In genomic region chr8:89858706-89859385, GRCm38 (mm10) we compare ENCODE assay signal across 26 mouse cellular contexts.
DNase-seq lines count a peak whose midpoint lies in the region; ATAC-seq lines count a peak whose summit lies in the region.
"Had no signal": no experiment of that assay in that cellular context is flagged by ENCODE, and none has a peak within 500 bp of the region (broad histone marks: within the 10 kb centered on the region; RNA-seq: fewer than 3 reads in every experiment).

No protein-coding gene starts in this region.

- H3K9me3 ChIP-seq in forebrain, embryonic 14.5 days (replicated peaks; ENCODE audit: control insufficient read depth, low read length) = no peaks in the 10 kb centered on the region
- H3K9me3 ChIP-seq in forebrain, embryonic 10.5 days = no peaks in the 10 kb centered on the region
- no peaks in the 10 kb centered on the region for H3K9me3 ChIP-seq in hindbrain, embryonic 15.5 days
- H3K9me3 ChIP-seq in hindbrain, embryonic 12.5 days (replicated peaks) = no peaks in the 10 kb centered on the region
- H3K9me3 ChIP-seq: embryonic facial prominence, embryonic 13.5 days; heart, embryonic 10.5 days; limb, embryonic 15.5 days had no signal

- WGBS in forebrain, embryonic 14.5 days = 49% methylated on average over 7 of the region's 7 CpGs
- WGBS in forebrain, embryonic 10.5 days = 83% methylated on average over 7 of the region's 7 CpGs
- 74% methylated on average over 7 of the region's 7 CpGs for WGBS in hindbrain, embryonic 15.5 days
- 83% methylated on average over 7 of the region's 7 CpGs for WGBS in hindbrain, embryonic 12.5 days

- H3K4me1 ChIP-seq in forebrain, embryonic 14.5 days (ENCODE audit: control insufficient read depth, insufficient read depth, low read length) = peaks cover 3% of the 10 kb centered on the region; the same call in 1 of the 2 replicates
- peaks cover 6% of the 10 kb centered on the region; the same call in 1 of the 2 replicates for H3K4me1 ChIP-seq in forebrain, embryonic 10.5 days
- 0 out of 2 replicates have a peak, but pooled peaks cover 4% of the 10 kb centered on the region for H3K4me1 ChIP-seq in hindbrain, embryonic 15.5 days (replicated peaks)
- no peaks in the 10 kb centered on the region for H3K4me1 ChIP-seq in hindbrain, embryonic 12.5 days
- H3K4me1 ChIP-seq: embryonic facial prominence, embryonic 13.5 days; heart, embryonic 10.5 days; limb, embryonic 15.5 days had no signal

- DNase-seq in forebrain, embryonic 14.5 days (ENCODE audit: low spot score) = peak; percentile 45
- DNase-seq in forebrain, embryonic 10.5 days (ENCODE audit: extremely low spot score, low spot score) = no peak
- peak; percentile 87 for DNase-seq in Muller cell, postnatal 12 days (ENCODE audit: inconsistent ontology term)
- peak; percentile 57 for DNase-seq in retina, postnatal 1 day
- DNase-seq in cerebellum, adult 11-12 months = no peak
- DNase-seq: adrenal gland, postnatal 10 days; cerebellum, adult 18-20 months; cerebellum, postnatal 10 days; heart, postnatal 4 days; kidney, adult 11 months; kidney, postnatal 4 days; lung, embryonic 14.5 days; lung, postnatal 14 days; midbrain, embryonic 14.5 days; spleen, adult 18-20 months; thymus, postnatal 14 days had no signal

- no peak overlapping the region for H3K27ac ChIP-seq in forebrain, embryonic 14.5 days (ENCODE audit: low read depth, low read length)
- no peak overlapping the region for H3K27ac ChIP-seq in forebrain, embryonic 10.5 days
- H3K27ac ChIP-seq in hindbrain, embryonic 15.5 days (replicated peaks) = peak overlapping the region; percentile 34; the same call in 1 of the 2 replicates
- H3K27ac ChIP-seq in hindbrain, embryonic 12.5 days = no peak overlapping the region
- H3K27ac ChIP-seq: embryonic facial prominence, embryonic 13.5 days; heart, embryonic 10.5 days; hindbrain, embryonic 14.5 days; left cerebral cortex, adult 2 months; limb, embryonic 15.5 days; liver, embryonic 14.5 days had no signal

- H3K9ac ChIP-seq in forebrain, embryonic 14.5 days (ENCODE audit: low read length) = no peak overlapping the region
- no peak overlapping the region for H3K9ac ChIP-seq in hindbrain, embryonic 15.5 days
- no peak overlapping the region for H3K9ac ChIP-seq in hindbrain, embryonic 12.5 days
- H3K9ac ChIP-seq: embryonic facial prominence, embryonic 13.5 days; hindbrain, embryonic 14.5 days; limb, embryonic 15.5 days; liver, embryonic 14.5 days; lung, embryonic 14.5 days had no signal

- H3K4me2 ChIP-seq in forebrain, embryonic 14.5 days (ENCODE audit: low read length) = no peak overlapping the region
- no peak overlapping the region for H3K4me2 ChIP-seq in hindbrain, embryonic 15.5 days
- no peak overlapping the region for H3K4me2 ChIP-seq in hindbrain, embryonic 12.5 days (replicated peaks)
- H3K4me2 ChIP-seq: embryonic facial prominence, embryonic 13.5 days; hindbrain, embryonic 14.5 days; limb, embryonic 15.5 days; lung, embryonic 14.5 days had no signal

- H3K27me3 ChIP-seq in forebrain, embryonic 14.5 days (replicated peaks; ENCODE audit: control insufficient read depth, insufficient read depth, low read length) = no peaks in the 10 kb centered on the region
- no peaks in the 10 kb centered on the region for H3K27me3 ChIP-seq in forebrain, embryonic 10.5 days (ENCODE audit: poor library complexity, severe bottlenecking)
- no peaks in the 10 kb centered on the region for H3K27me3 ChIP-seq in hindbrain, embryonic 15.5 days
- no peaks in the 10 kb centered on the region for H3K27me3 ChIP-seq in hindbrain, embryonic 12.5 days
- H3K27me3 ChIP-seq: CH12.LX; embryonic facial prominence, embryonic 13.5 days; limb, embryonic 15.5 days had no signal

- no peak overlapping the region for H3K4me3 ChIP-seq in forebrain, embryonic 14.5 days (ENCODE audit: low read depth, low read length)
- no peak overlapping the region for H3K4me3 ChIP-seq in forebrain, embryonic 10.5 days
- H3K4me3 ChIP-seq in hindbrain, embryonic 15.5 days = no peak overlapping the region
- no peak overlapping the region for H3K4me3 ChIP-seq in hindbrain, embryonic 12.5 days
- H3K4me3 ChIP-seq: embryonic facial prominence, embryonic 13.5 days; heart, embryonic 10.5 days; left cerebral cortex, adult 2 months; limb, embryonic 15.5 days had no signal

- no peak for ATAC-seq in forebrain, embryonic 14.5 days
- ATAC-seq in hindbrain, embryonic 15.5 days (ENCODE audit: low FRiP score, low read depth) = no peak
- no peak for ATAC-seq in hindbrain, embryonic 12.5 days (ENCODE audit: low FRiP score)
- ATAC-seq: inflammation-experienced regulatory T-cells, adult 6 months had no signal

- H3K36me3 ChIP-seq in forebrain, embryonic 14.5 days (ENCODE audit: control insufficient read depth, insufficient read depth, low read length) = no peaks in the 10 kb centered on the region
- no peaks in the 10 kb centered on the region for H3K36me3 ChIP-seq in forebrain, embryonic 10.5 days (replicated peaks)
- no peaks in the 10 kb centered on the region for H3K36me3 ChIP-seq in hindbrain, embryonic 15.5 days
- no peaks in the 10 kb centered on the region for H3K36me3 ChIP-seq in hindbrain, embryonic 12.5 days
- H3K36me3 ChIP-seq: embryonic facial prominence, embryonic 13.5 days; heart, embryonic 10.5 days; limb, embryonic 15.5 days had no signal

Comparison
In these comparisons a context has a peak if more than half of its experiments do, and no peak if none do; other contexts are left out.
1. DNase-seq: peak in forebrain, embryonic 14.5 days (single experiment), Muller cell, postnatal 12 days (single experiment) and retina, postnatal 1 day (single experiment); none in forebrain, embryonic 10.5 days (single experiment) and cerebellum, adult 11-12 months (single experiment).